Mouse (Mus musculus): ENCODE data around the gene Pofut2. TPM values are rescaled to one million over a fixed set of nuclear protein-coding genes. Genes with fewer than 3 reads are reported as not detected.

Gene Pofut2
- polyA plus RNA-seq, 1 experiment from 2014 or later, result 72.9 TPM

DNA sequence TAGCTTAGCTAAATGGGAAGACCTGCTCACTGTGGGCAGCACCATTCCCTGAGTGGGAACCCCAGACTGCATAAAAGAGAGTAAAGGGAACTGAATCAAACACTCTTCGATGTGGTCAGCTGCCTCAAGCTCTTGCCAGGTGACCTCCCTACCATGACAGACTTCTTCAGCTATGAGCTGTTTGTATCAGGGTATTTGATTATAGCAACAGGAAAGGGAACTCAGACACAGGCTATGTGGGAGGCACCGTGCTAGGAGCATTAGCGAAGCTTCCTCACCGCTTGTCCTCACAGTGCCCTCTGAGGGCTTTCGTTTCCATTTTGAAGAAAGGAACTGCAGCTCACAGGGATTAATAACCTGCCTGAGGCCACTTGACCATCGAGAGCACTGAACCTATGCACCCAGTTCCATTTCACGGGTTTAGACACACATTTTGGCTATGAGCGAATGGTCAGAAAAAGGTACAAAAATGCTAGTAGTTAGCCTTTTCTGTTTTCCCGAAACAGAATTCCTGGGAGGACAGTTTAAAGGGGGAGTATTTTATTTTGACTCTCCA, 55.8 kb downstream of the Pofut2 start:
- H3K4me1 ChIP-seq, result no peaks in the 10 kb centered on the region
- H3K27me3 ChIP-seq (ENCODE audit: poor library complexity, severe bottlenecking), result no peaks in the 10 kb centered on the region
- H3K9me3 ChIP-seq, result no peaks in the 10 kb centered on the region
- DNase-seq (ENCODE audit: extremely low spot score, low spot score), result no peak
- H3K4me3 ChIP-seq, result no peak overlapping the region
- H3K27ac ChIP-seq, result no peak overlapping the region
- no peaks in the 10 kb centered on the region for H3K36me3 ChIP-seq (replicated peaks)
- 89% methylated on average over 9 of the region's 9 CpGs for WGBS

DNA sequence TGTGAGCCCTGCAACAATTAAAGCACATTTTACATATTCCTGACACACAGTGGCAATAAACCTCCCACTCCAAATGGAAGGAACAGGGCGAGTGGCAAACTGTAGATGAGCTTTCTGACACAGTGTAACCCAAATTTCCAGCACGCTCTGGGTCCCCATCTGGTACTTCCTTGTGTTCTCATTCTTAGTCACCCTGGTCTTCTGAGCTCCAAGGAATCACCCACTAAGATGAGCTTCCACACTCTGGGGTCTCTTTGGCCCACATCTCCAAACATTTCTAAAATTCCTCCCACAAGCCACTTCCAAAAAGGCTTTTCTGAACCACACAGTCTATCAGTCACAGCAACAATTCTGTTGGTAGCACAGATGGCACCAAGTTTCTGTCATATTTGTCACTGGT, 56.7 kb downstream of the Pofut2 start:
- no peaks in the 10 kb centered on the region for H3K9me3 ChIP-seq
- 89% methylated on average over 2 of the region's 2 CpGs for WGBS

More for the DNA sequence above, 56.7 kb downstream of the Pofut2 start:
- Histone ChIP-seq H3K27ac (no peak overlapping the region), H3K4me3 (no peak overlapping the region), H3K36me3 (replicated peaks) (no peaks in the 10 kb centered on the region), H3K4me1 (no peaks in the 10 kb centered on the region), H3K27me3 (ENCODE audit: poor library complexity, severe bottlenecking) (no peaks in the 10 kb centered on the region)
- no peak for DNase-seq (ENCODE audit: extremely low spot score, low spot score)

Other genes starting within 250 kb of the Pofut2 start
- 37.1 and 44.4 TPM in 2 replicates for gene Slc19a1, start 227.0 kb upstream of the Pofut2 start, polyA plus RNA-seq (2016; fragmentation: Nextera tagmentation; extraction: Ambion mirVana)
- 147 and 152 TPM in 2 replicates for gene Col18a1, start 92.7 kb upstream of the Pofut2 start, polyA plus RNA-seq (2016; fragmentation: Nextera tagmentation; extraction: Ambion mirVana)
- 6.3 and 7.1 TPM in 2 replicates for gene Adarb1, start 159.1 kb downstream of the Pofut2 start, polyA plus RNA-seq (2016; fragmentation: Nextera tagmentation; extraction: Ambion mirVana)

Data from forebrain, embryonic 10.5 days (tissue).